Mouse (Mus musculus) small intestine, adult 2 months (tissue): ENCODE measurements at regions not wholly inside any gene's neighbourhood (a gene's known extent, or its start where the extent isn't known, plus 50 kb on each side); places are given as distances from the start of the nearest gene placed in this dataset.

ENCODE experiments used
- CTCF ChIP-seq: fragments of 200-500 bp; IDR thresholded peaks from 2 replicates; pipeline ENCODE4 v1.5.1; 2012; ENCODE audit warnings: low read depth, mild to moderate bottlenecking, control low read depth, inconsistent platforms, low read length, moderate library complexity, mixed read lengths; ENCODE audit not compliant: insufficient replicate concordance, insufficient read length; ENCODE audit errors: extremely low read depth
- POLR2A ChIP-seq: fragments of 200-500 bp; IDR thresholded peaks from 2 replicates; pipeline ENCODE4 v1.6.1; 2012; ENCODE audit warnings: low read depth, mild to moderate bottlenecking, control low read depth, inconsistent platforms, low read length, moderate library complexity

DNA sequence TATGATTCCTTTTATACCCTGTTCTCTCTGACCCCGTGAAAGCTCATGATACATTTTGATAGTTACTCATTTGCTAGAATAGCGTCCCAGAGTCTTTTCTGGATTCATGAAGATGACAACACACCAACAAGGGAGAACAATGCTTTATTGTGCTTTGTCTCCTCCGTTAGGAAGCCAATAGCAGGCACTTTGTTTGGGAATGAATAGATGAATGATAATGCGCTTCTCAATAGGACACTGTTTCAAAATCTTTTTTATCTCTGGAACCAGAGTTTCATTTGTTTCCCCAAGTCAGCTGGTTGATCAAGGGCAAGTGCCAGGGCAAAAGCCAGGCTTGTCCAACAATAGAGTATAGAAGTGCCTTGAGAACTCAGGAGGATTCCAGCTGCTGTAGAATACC lies 446.5 kb downstream of the Kcnj2 start:
- TF ChIP-seq CTCF (no peak), POLR2A (no peak)
